ENCODE assay signal across 8 mouse cellular contexts in genomic region chr6:35133246-35133578, GRCm38 (mm10). TPM values are rescaled to one million over a fixed set of nuclear protein-coding genes. Genes with fewer than 3 reads are reported as not detected.
A peak's percentile ranks its signal among the peaks of the same experiment; 100 is the strongest.
DNase-seq lines count a peak whose midpoint lies in the region; ATAC-seq and TF ChIP-seq lines count a peak whose summit lies in the region.

No protein-coding gene starts in this region.

- H3K36me3 ChIP-seq in forebrain, embryonic 16.5 days (ENCODE audit: control insufficient read depth, insufficient read depth): no peaks in the 10 kb centered on the region
- H3K36me3 ChIP-seq in liver, embryonic 16.5 days (ENCODE audit: control insufficient read depth, insufficient read depth): no peaks in the 10 kb centered on the region

- no peak for DNase-seq in cerebellum, adult 2 months
- DNase-seq in cerebellum, adult 18-20 months: no peak
- no peak for DNase-seq in right cerebral cortex, postnatal 14 days
- DNase-seq in cerebellum, adult 8-10 months: no peak
- DNase-seq in adrenal gland, postnatal 14 days: no peak

- no peak for TF ChIP-seq CTCF in cerebellum, adult 2 months (IDR thresholded peaks at IDR 0.05; ENCODE audit: borderline replicate concordance, insufficient read depth, low read depth, low read length)

- H3K27ac ChIP-seq in cerebellum, adult 2 months (ENCODE audit: insufficient read depth, low read length): peak overlapping the region; percentile 69
- H3K27ac ChIP-seq in forebrain, embryonic 16.5 days (ENCODE audit: low read length): peak overlapping the region; percentile 92
- H3K27ac ChIP-seq in liver, embryonic 16.5 days (ENCODE audit: low read length): peak overlapping the region; percentile 96

- no peak for TF ChIP-seq POLR2A in cerebellum, adult 2 months (IDR thresholded peaks at IDR 0.05; ENCODE audit: borderline replicate concordance, insufficient read depth, low read length)

- peak overlapping the region; percentile 100 for H3K4me3 ChIP-seq in cerebellum, adult 2 months (replicated peaks; ENCODE audit: insufficient read depth, low read depth, low read length)
- H3K4me3 ChIP-seq in forebrain, embryonic 16.5 days (replicated peaks; ENCODE audit: low read length): peak overlapping the region; percentile 76
- H3K4me3 ChIP-seq in liver, embryonic 16.5 days (ENCODE audit: low read depth, low read length): peak overlapping the region; percentile 68

- peak overlapping the region; percentile 93 for H3K4me2 ChIP-seq in forebrain, embryonic 16.5 days (ENCODE audit: low read length)
- H3K4me2 ChIP-seq in liver, embryonic 16.5 days (ENCODE audit: low read depth, low read length): peak overlapping the region; percentile 81

- no peaks in the 10 kb centered on the region; the same call in 1 of the 2 replicates for H3K4me1 ChIP-seq in cerebellum, adult 2 months (ENCODE audit: control insufficient read depth, insufficient read depth, low read length)
- peaks cover 16% of the 10 kb centered on the region for H3K4me1 ChIP-seq in forebrain, embryonic 16.5 days (replicated peaks; ENCODE audit: control insufficient read depth, insufficient read depth, low read length)
- H3K4me1 ChIP-seq in liver, embryonic 16.5 days (ENCODE audit: control insufficient read depth, low read depth, low read length): peaks cover 15% of the 10 kb centered on the region

- no peaks in the 10 kb centered on the region for H3K9me3 ChIP-seq in forebrain, embryonic 16.5 days (ENCODE audit: control insufficient read depth, low read length)
- no peaks in the 10 kb centered on the region for H3K9me3 ChIP-seq in liver, embryonic 16.5 days (replicated peaks; ENCODE audit: control insufficient read depth, low read length)

- under 1% methylated on average over 24 of the region's 25 CpGs for WGBS in cerebellum, adult 2 months
- under 1% methylated on average over 23 of the region's 25 CpGs for WGBS in forebrain, embryonic 16.5 days
- WGBS in liver, embryonic 16.5 days (ENCODE audit: insufficient replicate concordance): 0% methylated on average over 24 of the region's 25 CpGs

- ATAC-seq in CD4-positive, CD25-positive, alpha-beta regulatory T cell, adult 4 months: peak; percentile 35
- ATAC-seq in forebrain, embryonic 16.5 days: peak; percentile 90
- peak; percentile 88 for ATAC-seq in liver, embryonic 16.5 days (ENCODE audit: low read depth)

- no peaks in the 10 kb centered on the region for H3K27me3 ChIP-seq in cerebellum, adult 2 months (ENCODE audit: control insufficient read depth, insufficient read depth, low read length)
- H3K27me3 ChIP-seq in forebrain, embryonic 16.5 days (replicated peaks; ENCODE audit: control insufficient read depth, insufficient read depth, low read length): no peaks in the 10 kb centered on the region
- no peaks in the 10 kb centered on the region for H3K27me3 ChIP-seq in liver, embryonic 16.5 days (ENCODE audit: control insufficient read depth, insufficient read depth, low read depth, low read length)

- H3K9ac ChIP-seq in forebrain, embryonic 16.5 days (replicated peaks; ENCODE audit: low read depth, low read length): peak overlapping the region; percentile 79
- H3K9ac ChIP-seq in liver, embryonic 16.5 days (ENCODE audit: low read depth, low read length): peak overlapping the region; percentile 71

RNA-seq across cellular contexts. Expression of gene Cnot4, which starts 0.3 kb away (rescaled TPM):
- polyA plus RNA-seq in cerebellum, adult 2 months (2012; rRNA removed): 24.2 and 26.1 TPM in 2 replicates
- polyA plus RNA-seq in CD4-positive, CD25-positive, alpha-beta regulatory T cell, adult 4 months (2017; shearing (Covaris generic)): 10 to 100 TPM; 50.3 to 72.7 TPM
- polyA plus RNA-seq in forebrain, embryonic 16.5 days (2015; fragmentation: Nextera tagmentation; extraction: Ambion mirVana): 36.2 and 39.8 TPM in 2 replicates
- 11.0 and 12.5 TPM in 2 replicates for polyA plus RNA-seq in liver, embryonic 16.5 days (2015; fragmentation: Nextera tagmentation; extraction: Ambion mirVana)
- total RNA-seq in adrenal gland, postnatal 14 days (2021): 24.2 and 24.7 TPM in 2 replicates

RNA-seq across cellular contexts. Expression of gene Nup205, which starts 44.0 kb away (rescaled TPM):
- polyA plus RNA-seq in cerebellum, adult 2 months (2012; rRNA removed): 21.1 and 23.6 TPM in 2 replicates
- 10 to 100 TPM; 17.4 to 17.8 TPM for polyA plus RNA-seq in CD4-positive, CD25-positive, alpha-beta regulatory T cell, adult 4 months (2017; shearing (Covaris generic))
- polyA plus RNA-seq in forebrain, embryonic 16.5 days (2015; fragmentation: Nextera tagmentation; extraction: Ambion mirVana): 34.6 and 37.8 TPM in 2 replicates
- polyA plus RNA-seq in liver, embryonic 16.5 days (2015; fragmentation: Nextera tagmentation; extraction: Ambion mirVana): 17.3 and 17.8 TPM in 2 replicates
- total RNA-seq in adrenal gland, postnatal 14 days (2021): 37.3 and 39.5 TPM in 2 replicates

Comparison
In these comparisons a context has a peak if more than half of its experiments do, and no peak if none do; other contexts are left out.
1. ATAC-seq: peak in every context shown above with its lines; median percentile 90 in forebrain, embryonic 16.5 days; 88 in liver, embryonic 16.5 days; 35 in CD4-positive, CD25-positive, alpha-beta regulatory T cell, adult 4 months.